Comparison of ENCODE assay signal across 17 mouse cellular contexts in the genomic region with DNA sequence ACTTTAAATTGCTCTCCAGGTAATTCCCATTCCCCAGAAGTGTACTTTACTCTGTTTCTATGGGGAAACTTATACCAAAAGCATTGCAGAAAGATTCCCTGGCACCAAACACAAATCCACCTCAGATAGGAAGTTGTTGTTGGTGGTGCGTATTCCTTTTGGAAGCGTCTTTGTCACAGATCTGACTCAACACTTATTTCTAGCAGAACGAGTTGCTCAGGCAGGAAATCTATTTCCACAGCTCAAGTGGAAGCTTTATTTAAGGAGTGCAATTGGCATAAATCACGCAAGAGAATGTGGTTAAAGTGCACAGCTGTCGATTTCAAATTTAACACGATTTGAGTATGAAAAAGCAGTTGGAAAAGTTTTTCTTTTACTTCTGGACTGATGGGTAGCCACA.
DNase-seq lines count a peak whose midpoint lies in the region; ATAC-seq lines count a peak whose summit lies in the region.
"Had no signal": no experiment of that assay in that cellular context is flagged by ENCODE, and none has a peak within 500 bp of the region (broad histone marks: within the 10 kb centered on the region; RNA-seq: fewer than 3 reads in every experiment).

No protein-coding gene starts in this region.

- ATAC-seq in megakaryocyte, adult 5-6 weeks (ENCODE audit: poor library complexity, severe bottlenecking), result no peak
- ATAC-seq: forebrain, embryonic 16.5 days; intestine, postnatal 0 days had no signal

- peak; percentile 48 to 68 for DNase-seq in frontal cortex, adult 2 months (ENCODE audit: extremely low spot score in 1 of 2, low spot score in 1 of 2)
- no peak for DNase-seq in frontal cortex, postnatal 25 days (ENCODE audit: low spot score in 2 of 2)
- DNase-seq in right cerebral cortex, adult 18-20 months, result peak; percentile 54
- DNase-seq in right cerebral cortex, postnatal 14 days, result no peak
- DNase-seq in left cerebral cortex, postnatal 14 days (ENCODE audit: low spot score in 2 of 2), result peak; percentile 34 to 53
- DNase-seq in telencephalon, adult 2 months (ENCODE audit: low read depth, low spot score), result peak; percentile 80
- no peak for DNase-seq in adrenal gland, postnatal 14 days
- DNase-seq: adrenal gland, postnatal 10 days; cerebellum, adult 11-12 months; cerebellum, postnatal 14 days; gastrocnemius, postnatal 10 days; heart, postnatal 10 days; kidney, postnatal 25 days; lung, postnatal 36 days had no signal

- intact Hi-C loops in left cerebral cortex, postnatal 14 days (cut with DNase I), result no loop called here

Comparison
In these comparisons a context has a peak if more than half of its experiments do, and no peak if none do; other contexts are left out.
1. DNase-seq: peak in frontal cortex, adult 2 months (2 of 2), right cerebral cortex, adult 18-20 months (single experiment), left cerebral cortex, postnatal 14 days (2 of 2) and telencephalon, adult 2 months (single experiment); none in frontal cortex, postnatal 25 days (0 of 2), right cerebral cortex, postnatal 14 days (single experiment) and adrenal gland, postnatal 14 days (single experiment).